Mouse (Mus musculus): ENCODE data around the gene Itfg2. TPM values are rescaled to one million over a fixed set of nuclear protein-coding genes. Genes with fewer than 3 reads are reported as not detected.
A peak's percentile ranks its signal among the peaks of the same experiment; 100 is the strongest.

The Itfg2 gene
- polyA plus RNA-seq, 1 experiment from 2014 or later, result 50.7 TPM

- Histone ChIP-seq H3K36me3 (replicated peaks) (peaks cover 55% of the 10 kb centered on the region), H3K27me3 (replicated peaks) (no peaks in the 10 kb centered on the region), H3K27ac (no peak overlapping the region), H3K9ac (no peak overlapping the region), H3K9me3 (no peaks in the 10 kb centered on the region), H3K4me1 (peaks cover 3% of the 10 kb centered on the region; the same call in 1 of the 2 replicates), H3K4me3 (no peak overlapping the region), H3K4me2 (no peak overlapping the region)
- 94% methylated on average over 2 of the region's 2 CpGs for WGBS
- ATAC-seq (replicated peaks), result no peak
Measured at GRCm38 (mm10) chr6:128429300-128429699, 4.6 kb upstream of the Itfg2 start.

- Histone ChIP-seq H3K36me3 (replicated peaks) (peaks cover 39% of the 10 kb centered on the region), H3K4me3 (no peak overlapping the region), H3K27me3 (replicated peaks) (no peaks in the 10 kb centered on the region), H3K9me3 (no peaks in the 10 kb centered on the region), H3K27ac (no peak overlapping the region), H3K4me2 (no peak overlapping the region), H3K4me1 (peaks cover 6% of the 10 kb centered on the region), H3K9ac (no peak overlapping the region)
- ATAC-seq (replicated peaks), result no peak
- 89% methylated on average over 5 of the region's 5 CpGs for WGBS
Measured at GRCm38 (mm10) chr6:128427571-128427970, 2.8 kb upstream of the Itfg2 start.

GRCm38 (mm10) chr6:128425046-128425445 is 315 bp upstream of the Itfg2 start:
- peak overlapping the region; percentile 62 for H3K4me2 ChIP-seq
- H3K27ac ChIP-seq, result peak overlapping the region; percentile 99
- H3K4me1 ChIP-seq, result peaks cover 6% of the 10 kb centered on the region
- no peaks in the 10 kb centered on the region for H3K27me3 ChIP-seq (replicated peaks)
- peaks cover 15% of the 10 kb centered on the region for H3K36me3 ChIP-seq (replicated peaks)
- ATAC-seq (replicated peaks), result peak; percentile 15; the same call in 1 of the 2 replicates
- 18% methylated on average over 9 of the region's 9 CpGs for WGBS
- peak overlapping the region; percentile 65 for H3K4me3 ChIP-seq
- peak overlapping the region; percentile 78 for H3K9ac ChIP-seq
- H3K9me3 ChIP-seq, result no peaks in the 10 kb centered on the region

GRCm38 (mm10) chr6:128423496-128424268 is 1.0 kb downstream of the Itfg2 start:
- Histone ChIP-seq H3K9me3 (no peaks in the 10 kb centered on the region), H3K27me3 (replicated peaks) (no peaks in the 10 kb centered on the region), H3K36me3 (replicated peaks) (peaks cover 3% of the 10 kb centered on the region), H3K27ac (peak overlapping the region; percentile 99), H3K4me1 (peaks cover 6% of the 10 kb centered on the region), H3K4me2 (peak overlapping the region; percentile 62), H3K4me3 (peak overlapping the region; percentile 65), H3K9ac (peak overlapping the region; percentile 78)
- WGBS, result 45% methylated on average over 15 of the region's 16 CpGs
- peak; percentile 66 for ATAC-seq (replicated peaks)

- Histone ChIP-seq H3K27ac (no peak overlapping the region), H3K4me3 (no peak overlapping the region), H3K4me1 (peaks cover 6% of the 10 kb centered on the region), H3K36me3 (replicated peaks) (no peaks in the 10 kb centered on the region), H3K27me3 (replicated peaks) (no peaks in the 10 kb centered on the region), H3K9me3 (no peaks in the 10 kb centered on the region), H3K4me2 (no peak overlapping the region), H3K9ac (no peak overlapping the region)
- WGBS, result 91% methylated on average over 3 of the region's 3 CpGs
- ATAC-seq (replicated peaks), result no peak
Measured at GRCm38 (mm10) chr6:128421480-128421879, 3.3 kb downstream of the Itfg2 start.

- Histone ChIP-seq H3K4me2 (no peak overlapping the region), H3K36me3 (replicated peaks) (no peaks in the 10 kb centered on the region), H3K4me1 (peaks cover 6% of the 10 kb centered on the region), H3K4me3 (no peak overlapping the region), H3K9ac (no peak overlapping the region), H3K9me3 (no peaks in the 10 kb centered on the region), H3K27me3 (replicated peaks) (no peaks in the 10 kb centered on the region), H3K27ac (no peak overlapping the region)
- 95% methylated on average over 2 of the region's 2 CpGs for WGBS
- ATAC-seq (replicated peaks), result no peak
Measured at GRCm38 (mm10) chr6:128421036-128421435, 3.7 kb downstream of the Itfg2 start.

- Histone ChIP-seq H3K4me2 (no peak overlapping the region), H3K27ac (no peak overlapping the region), H3K27me3 (replicated peaks) (no peaks in the 10 kb centered on the region), H3K9ac (no peak overlapping the region), H3K4me3 (no peak overlapping the region), H3K36me3 (replicated peaks) (0 out of 2 replicates have a peak, but pooled peaks cover 3% of the 10 kb centered on the region), H3K9me3 (no peaks in the 10 kb centered on the region), H3K4me1 (no peaks in the 10 kb centered on the region)
- ATAC-seq (replicated peaks), result no peak
- 100% methylated on average over 1 of the region's 1 CpGs for WGBS
Measured at GRCm38 (mm10) chr6:128418076-128418475, 6.7 kb downstream of the Itfg2 start.

GRCm38 (mm10) chr6:128416169-128416568 is 8.6 kb downstream of the Itfg2 start:
- Histone ChIP-seq H3K9ac (no peak overlapping the region), H3K4me2 (no peak overlapping the region), H3K4me3 (no peak overlapping the region), H3K4me1 (no peaks in the 10 kb centered on the region), H3K27me3 (replicated peaks) (no peaks in the 10 kb centered on the region), H3K9me3 (no peaks in the 10 kb centered on the region), H3K27ac (no peak overlapping the region), H3K36me3 (replicated peaks) (peaks cover 16% of the 10 kb centered on the region)
- 88% methylated on average over 5 of the region's 5 CpGs for WGBS
- no peak for ATAC-seq (replicated peaks)

GRCm38 (mm10) chr6:128411115-128411514 is 13.6 kb downstream of the Itfg2 start:
- Histone ChIP-seq H3K4me1 (no peaks in the 10 kb centered on the region), H3K27ac (no peak overlapping the region), H3K36me3 (replicated peaks) (peaks cover 35% of the 10 kb centered on the region), H3K9ac (no peak overlapping the region), H3K27me3 (replicated peaks) (no peaks in the 10 kb centered on the region), H3K9me3 (no peaks in the 10 kb centered on the region), H3K4me3 (no peak overlapping the region), H3K4me2 (no peak overlapping the region)
- peak; percentile 62 for ATAC-seq (replicated peaks)
- 26% methylated on average over 3 of the region's 3 CpGs for WGBS

- Histone ChIP-seq H3K4me3 (no peak overlapping the region), H3K27me3 (replicated peaks) (no peaks in the 10 kb centered on the region), H3K4me2 (no peak overlapping the region), H3K9me3 (no peaks in the 10 kb centered on the region), H3K4me1 (no peaks in the 10 kb centered on the region), H3K27ac (no peak overlapping the region), H3K9ac (no peak overlapping the region), H3K36me3 (replicated peaks) (peaks cover 35% of the 10 kb centered on the region)
- 97% methylated on average over 13 of the region's 13 CpGs for WGBS
- no peak for ATAC-seq (replicated peaks)
Measured at GRCm38 (mm10) chr6:128410305-128410704, 14.4 kb downstream of the Itfg2 start.

GRCm38 (mm10) chr6:128408544-128409125 is 16.1 kb downstream of the Itfg2 start:
- no peak overlapping the region for H3K4me3 ChIP-seq
- H3K9me3 ChIP-seq, result no peaks in the 10 kb centered on the region
- WGBS, result 89% methylated on average over 7 of the region's 7 CpGs
- peaks cover 35% of the 10 kb centered on the region for H3K36me3 ChIP-seq (replicated peaks)
- no peak overlapping the region for H3K27ac ChIP-seq
- no peak overlapping the region for H3K9ac ChIP-seq
- peaks cover 2% of the 10 kb centered on the region; the same call in 1 of the 2 replicates for H3K4me1 ChIP-seq
- no peak overlapping the region for H3K4me2 ChIP-seq
- no peak for ATAC-seq (replicated peaks)
- H3K27me3 ChIP-seq (replicated peaks), result no peaks in the 10 kb centered on the region

- Histone ChIP-seq H3K4me1 (peaks cover 24% of the 10 kb centered on the region), H3K4me2 (no peak overlapping the region), H3K9ac (no peak overlapping the region), H3K4me3 (no peak overlapping the region), H3K9me3 (no peaks in the 10 kb centered on the region), H3K27me3 (replicated peaks) (no peaks in the 10 kb centered on the region), H3K36me3 (replicated peaks) (peaks cover 17% of the 10 kb centered on the region; the same call in 1 of the 2 replicates), H3K27ac (no peak overlapping the region)
- no peak for ATAC-seq (replicated peaks)
- WGBS, result 49% methylated on average over 5 of the region's 5 CpGs
Measured at GRCm38 (mm10) chr6:128404708-128405107, 20.0 kb downstream of the Itfg2 start.

Data from midbrain, embryonic 15.5 days (tissue).